Mouse (Mus musculus): Measurements from ENCODE around the gene Gm20538.

Gm20538 gene

GRCm38 (mm10) chr19:44535376-44535775, 17.3 kb downstream of the Gm20538 start:
- DNase-seq (ENCODE audit: extremely low spot score, low read depth, low spot score) = no peak

- DNase-seq (ENCODE audit: extremely low spot score, low read depth, low spot score) = no peak
These were observed 22.6 kb downstream of the Gm20538 start for GRCm38 (mm10) chr19:44530018-44530417.

GRCm38 (mm10) chr19:44525551-44526205, 27.0 kb downstream of the Gm20538 start:
- no peak for DNase-seq (ENCODE audit: extremely low spot score, low read depth, low spot score)

GRCm38 (mm10) chr19:44519152-44519551, 33.5 kb downstream of the Gm20538 start:
- no peak for DNase-seq (ENCODE audit: extremely low spot score, low read depth, low spot score)

GRCm38 (mm10) chr19:44517996-44518768, 34.4 kb downstream of the Gm20538 start:
- no peak for DNase-seq (ENCODE audit: extremely low spot score, low read depth, low spot score)

DNA sequence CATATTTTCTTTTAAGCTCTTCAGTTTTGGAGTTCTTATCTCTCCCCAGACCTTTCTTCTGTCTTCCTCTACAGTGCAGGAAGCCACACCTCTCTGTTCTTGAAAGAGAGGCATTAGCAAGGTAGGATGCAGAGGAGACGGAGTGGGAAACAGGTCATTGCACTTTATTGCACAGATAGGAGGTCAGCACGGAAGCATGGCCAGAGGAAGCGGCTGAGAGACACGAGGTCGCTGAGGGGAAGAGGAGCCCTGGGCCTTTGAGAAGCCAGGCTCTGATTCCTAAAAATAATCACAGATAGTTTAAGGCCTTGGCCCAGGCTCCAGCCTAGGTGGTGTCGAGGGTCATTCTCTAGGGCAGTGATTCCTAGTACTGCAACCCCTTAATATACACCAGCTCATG, 36.9 kb downstream of the Gm20538 start:
- DNase-seq (ENCODE audit: extremely low spot score, low read depth, low spot score) = no peak

GRCm38 (mm10) chr19:44514521-44515451, 37.8 kb downstream of the Gm20538 start:
- DNase-seq (ENCODE audit: extremely low spot score, low read depth, low spot score) = no peak

GRCm38 (mm10) chr19:44513921-44514482, 38.6 kb downstream of the Gm20538 start:
- no peak for DNase-seq (ENCODE audit: extremely low spot score, low read depth, low spot score)

GRCm38 (mm10) chr19:44513054-44513833, 39.4 kb downstream of the Gm20538 start:
- DNase-seq (ENCODE audit: extremely low spot score, low read depth, low spot score) = no peak

- DNase-seq (ENCODE audit: extremely low spot score, low read depth, low spot score) = no peak
These were observed 40.0 kb downstream of the Gm20538 start for GRCm38 (mm10) chr19:44512601-44513000.

DNA sequence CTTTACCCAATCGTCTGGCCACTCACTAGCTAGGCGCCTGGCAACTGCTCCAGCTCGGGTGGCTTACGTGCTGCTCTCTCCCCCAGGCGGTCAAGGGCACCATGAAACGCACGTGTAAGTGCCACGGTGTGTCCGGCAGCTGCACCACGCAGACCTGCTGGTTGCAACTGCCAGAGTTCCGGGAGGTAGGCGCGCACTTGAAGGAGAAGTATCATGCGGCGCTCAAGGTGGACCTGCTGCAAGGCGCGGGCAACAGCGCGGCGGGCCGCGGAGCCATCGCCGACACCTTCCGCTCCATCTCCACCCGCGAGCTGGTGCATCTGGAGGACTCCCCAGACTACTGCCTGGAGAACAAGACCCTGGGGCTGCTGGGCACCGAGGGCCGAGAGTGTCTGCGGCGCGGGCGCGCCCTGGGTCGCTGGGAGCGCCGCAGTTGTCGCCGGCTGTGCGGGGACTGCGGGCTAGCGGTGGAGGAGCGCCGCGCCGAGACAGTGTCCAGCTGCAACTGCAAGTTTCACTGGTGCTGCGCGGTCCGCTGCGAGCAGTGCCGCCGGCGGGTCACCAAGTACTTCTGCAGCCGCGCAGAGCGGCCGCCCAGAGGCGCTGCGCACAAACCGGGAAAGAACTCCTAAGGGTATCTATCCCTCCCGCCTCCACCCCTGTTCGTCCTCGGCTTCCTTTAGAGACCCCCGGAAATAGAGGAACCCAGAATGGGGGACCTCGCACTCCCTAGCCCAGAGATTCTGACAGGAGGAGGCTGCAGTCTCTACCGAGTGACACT, 41.0 kb downstream of the Gm20538 start:
- no peak for DNase-seq (ENCODE audit: extremely low spot score, low read depth, low spot score)

GRCm38 (mm10) chr19:44510534-44511175, 42.0 kb downstream of the Gm20538 start:
- no peak for DNase-seq (ENCODE audit: extremely low spot score, low read depth, low spot score)

- DNase-seq (ENCODE audit: extremely low spot score, low read depth, low spot score) = no peak
These were observed 49.9 kb downstream of the Gm20538 start for GRCm38 (mm10) chr19:44502741-44503140.

DNA sequence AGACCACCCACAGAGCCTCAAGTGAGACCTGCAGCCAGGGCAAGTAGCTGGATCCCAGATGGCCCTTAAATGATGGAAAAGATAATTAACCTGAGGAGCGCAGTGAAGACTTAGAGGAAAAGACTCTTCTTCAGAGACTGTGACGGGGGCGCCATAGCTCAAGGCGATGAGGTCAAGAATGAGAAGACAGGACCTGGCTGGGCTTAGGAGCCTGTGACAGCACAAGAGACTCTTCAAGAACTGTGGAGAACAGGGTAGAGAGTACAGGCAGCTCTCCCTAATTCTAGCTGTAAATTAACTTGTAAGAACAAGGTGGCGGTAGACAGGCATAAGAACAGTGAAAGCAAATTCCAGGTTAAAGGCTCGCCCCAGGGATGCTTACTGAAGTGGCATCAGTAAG, 50.7 kb downstream of the Gm20538 start:
- no peak for DNase-seq (ENCODE audit: extremely low spot score, low read depth, low spot score)

GRCm38 (mm10) chr19:44500240-44500639, 52.4 kb downstream of the Gm20538 start:
- DNase-seq (ENCODE audit: extremely low spot score, low read depth, low spot score) = no peak

DNA sequence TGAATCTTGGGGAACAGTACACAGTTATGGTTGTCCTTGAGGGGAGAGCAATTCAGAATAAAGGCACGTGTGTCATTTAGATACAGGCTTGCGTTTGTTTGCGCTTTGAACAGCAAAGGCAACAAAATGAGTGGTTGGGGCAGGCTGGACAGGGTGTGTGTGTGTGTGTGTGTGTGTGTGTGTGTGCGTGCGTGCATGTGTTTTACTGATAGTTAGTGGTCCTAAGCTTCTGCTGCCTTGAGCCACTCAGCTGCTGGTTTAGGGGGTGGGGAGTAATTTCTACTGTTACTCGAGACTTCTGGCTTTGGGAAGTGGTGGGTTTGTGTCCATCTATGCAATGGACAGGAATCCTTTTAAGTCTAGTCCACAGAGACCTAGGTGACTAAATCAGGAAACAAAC, 53.7 kb downstream of the Gm20538 start:
- DNase-seq (ENCODE audit: extremely low spot score, low read depth, low spot score) = no peak

GRCm38 (mm10) chr19:44496941-44497340, 55.7 kb downstream of the Gm20538 start:
- no peak for DNase-seq (ENCODE audit: extremely low spot score, low read depth, low spot score)

DNA sequence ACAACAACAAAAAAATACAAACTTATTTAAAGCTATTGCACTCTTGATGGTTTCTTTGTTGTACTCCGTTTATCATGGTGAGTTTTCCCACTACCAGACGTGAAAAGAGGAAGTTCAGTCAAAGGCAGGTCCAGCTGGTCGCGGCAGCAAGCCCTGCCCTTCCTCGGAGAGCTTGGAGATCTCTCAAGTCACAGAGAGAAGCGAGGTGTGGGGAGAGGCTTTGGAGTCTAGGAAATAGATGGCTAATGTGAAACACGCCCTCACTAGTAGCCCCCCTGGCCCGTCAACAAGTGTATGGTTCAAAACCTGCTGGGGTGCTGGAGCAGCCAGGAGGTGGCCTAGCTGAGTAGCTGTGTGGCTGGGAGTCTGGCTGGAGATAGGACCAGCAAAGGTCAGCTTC, 56.1 kb downstream of the Gm20538 start:
- DNase-seq (ENCODE audit: extremely low spot score, low read depth, low spot score) = no peak

Measured in hindlimb bud, embryonic 11.5 days (tissue).